Mouse (Mus musculus): ENCODE measurements around the gene Spen. TPM values are rescaled to one million over a fixed set of nuclear protein-coding genes. Genes with fewer than 3 reads are reported as not detected.

The Spen gene
- polyA plus RNA-seq, 1 experiment from 2014 or later, result 16.7 TPM

DNA sequence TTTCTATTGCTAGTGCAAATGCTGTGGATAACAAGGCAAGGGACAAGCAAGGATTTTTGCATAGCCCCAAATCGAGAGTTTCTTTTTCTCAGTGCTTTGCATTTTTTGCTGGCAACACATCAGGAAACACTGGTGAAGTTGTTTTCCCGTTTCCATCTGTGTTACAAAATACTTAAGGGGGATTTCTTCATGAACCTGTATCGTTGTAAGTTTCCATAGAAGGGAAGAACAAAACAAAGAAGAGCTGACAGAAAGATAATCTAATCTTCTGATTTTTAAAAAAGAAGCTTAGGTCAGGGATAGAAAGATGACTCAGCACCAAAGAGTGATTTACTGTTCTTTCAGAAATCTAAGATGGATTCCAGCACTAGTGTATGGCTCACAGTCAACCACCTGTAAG lies 2.4 kb upstream of the Spen start:
- H3K36me3 ChIP-seq (ENCODE audit: poor library complexity, severe bottlenecking), result no peaks in the 10 kb centered on the region
- 0 out of 2 replicates have a peak overlapping the region, but pooled peaks have one; percentile 59 for H3K27ac ChIP-seq
- WGBS, result 75% methylated on average over 3 of the region's 3 CpGs
- H3K9me3 ChIP-seq (replicated peaks), result no peaks in the 10 kb centered on the region
- H3K27me3 ChIP-seq, result no peaks in the 10 kb centered on the region
- ATAC-seq, result no peak
- no peak overlapping the region for H3K4me2 ChIP-seq
- H3K4me1 ChIP-seq, result peaks cover 46% of the 10 kb centered on the region
- no peak overlapping the region for H3K9ac ChIP-seq
- no peak overlapping the region for H3K4me3 ChIP-seq

- no peaks in the 10 kb centered on the region for H3K36me3 ChIP-seq (ENCODE audit: poor library complexity, severe bottlenecking)
- peaks cover 51% of the 10 kb centered on the region for H3K4me1 ChIP-seq
- H3K4me2 ChIP-seq, result peak overlapping the region; percentile 92
- H3K27ac ChIP-seq, result peak overlapping the region; percentile 98
- no peaks in the 10 kb centered on the region for H3K9me3 ChIP-seq (replicated peaks)
- no peak for ATAC-seq
- H3K27me3 ChIP-seq, result no peaks in the 10 kb centered on the region
- peak overlapping the region; percentile 97 for H3K9ac ChIP-seq
- 48% methylated on average over 12 of the region's 12 CpGs for WGBS
- H3K4me3 ChIP-seq, result peak overlapping the region; percentile 85
Measured at GRCm38 (mm10) chr4:141539213-141539767, 893 bp upstream of the Spen start.

- H3K4me1 ChIP-seq, result peaks cover 64% of the 10 kb centered on the region
- H3K4me3 ChIP-seq, result peak overlapping the region; percentile 85
- no peaks in the 10 kb centered on the region for H3K36me3 ChIP-seq (ENCODE audit: poor library complexity, severe bottlenecking)
- peak overlapping the region; percentile 98 for H3K27ac ChIP-seq
- no peaks in the 10 kb centered on the region for H3K9me3 ChIP-seq (replicated peaks)
- peak overlapping the region; percentile 97 for H3K9ac ChIP-seq
- no peaks in the 10 kb centered on the region for H3K27me3 ChIP-seq
- WGBS, result under 1% methylated on average over 92 of the region's 101 CpGs
- peak; percentile 1 for ATAC-seq
- peak overlapping the region; percentile 92 for H3K4me2 ChIP-seq
Measured at GRCm38 (mm10) chr4:141537706-141538407, 540 bp downstream of the Spen start.

DNA sequence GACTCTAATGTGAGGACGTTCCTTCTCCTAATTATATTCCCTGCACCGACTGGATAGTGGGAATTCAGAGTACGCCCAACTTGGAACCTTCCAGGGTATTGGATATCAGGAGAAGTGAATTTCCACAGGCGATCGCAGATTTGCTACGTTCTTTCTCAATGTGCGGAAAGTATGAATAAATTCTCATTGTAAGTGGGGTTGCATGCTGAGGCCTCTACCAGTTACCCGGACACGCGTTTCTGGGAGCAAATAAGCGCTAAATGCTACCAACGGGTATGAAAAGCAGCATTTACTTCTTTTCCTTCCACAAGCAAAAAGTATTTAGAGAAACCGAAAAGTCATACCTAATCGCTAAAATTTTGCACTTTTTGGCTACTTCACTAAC lies 1.2 kb downstream of the Spen start:
- WGBS, result under 1% methylated on average over 14 of the region's 14 CpGs
- no peak for ATAC-seq

GRCm38 (mm10) chr4:141536291-141537225 lies 1.8 kb downstream of the Spen start:
- peaks cover 60% of the 10 kb centered on the region for H3K4me1 ChIP-seq
- H3K4me3 ChIP-seq, result peak overlapping the region; percentile 85
- peak overlapping the region; percentile 92 for H3K4me2 ChIP-seq

More for the DNA sequence above, 1.2 kb downstream of the Spen start:
- peak overlapping the region; percentile 97 for H3K9ac ChIP-seq
- peak overlapping the region; percentile 85 for H3K4me3 ChIP-seq
- H3K4me2 ChIP-seq, result peak overlapping the region; percentile 92
- H3K27me3 ChIP-seq, result no peaks in the 10 kb centered on the region
- no peaks in the 10 kb centered on the region for H3K9me3 ChIP-seq (replicated peaks)
- H3K36me3 ChIP-seq (ENCODE audit: poor library complexity, severe bottlenecking), result no peaks in the 10 kb centered on the region
- H3K27ac ChIP-seq, result peak overlapping the region; percentile 98
- H3K4me1 ChIP-seq, result peaks cover 63% of the 10 kb centered on the region

GRCm38 (mm10) chr4:141534947-141535680 lies 3.3 kb downstream of the Spen start:
- no peaks in the 10 kb centered on the region for H3K27me3 ChIP-seq
- H3K4me3 ChIP-seq, result peak overlapping the region; percentile 85
- peak; percentile 41 for ATAC-seq
- H3K4me1 ChIP-seq, result peaks cover 56% of the 10 kb centered on the region
- WGBS, result under 1% methylated on average over 9 of the region's 11 CpGs
- peak overlapping the region; percentile 98 for H3K27ac ChIP-seq
- peak overlapping the region; percentile 97 for H3K9ac ChIP-seq
- peaks cover 6% of the 10 kb centered on the region; the same call in 1 of the 2 replicates for H3K36me3 ChIP-seq (ENCODE audit: poor library complexity, severe bottlenecking)
- H3K4me2 ChIP-seq, result peak overlapping the region; percentile 92
- no peaks in the 10 kb centered on the region for H3K9me3 ChIP-seq (replicated peaks)

More at GRCm38 (mm10) chr4:141536291-141537225, 1.8 kb downstream of the Spen start:
- Histone ChIP-seq H3K9me3 (replicated peaks) (no peaks in the 10 kb centered on the region), H3K36me3 (ENCODE audit: poor library complexity, severe bottlenecking) (no peaks in the 10 kb centered on the region), H3K27me3 (no peaks in the 10 kb centered on the region), H3K27ac (peak overlapping the region; percentile 98), H3K9ac (peak overlapping the region; percentile 97)
- ATAC-seq, result peak; percentile 62
- WGBS, result under 1% methylated on average over 61 of the region's 61 CpGs

DNA sequence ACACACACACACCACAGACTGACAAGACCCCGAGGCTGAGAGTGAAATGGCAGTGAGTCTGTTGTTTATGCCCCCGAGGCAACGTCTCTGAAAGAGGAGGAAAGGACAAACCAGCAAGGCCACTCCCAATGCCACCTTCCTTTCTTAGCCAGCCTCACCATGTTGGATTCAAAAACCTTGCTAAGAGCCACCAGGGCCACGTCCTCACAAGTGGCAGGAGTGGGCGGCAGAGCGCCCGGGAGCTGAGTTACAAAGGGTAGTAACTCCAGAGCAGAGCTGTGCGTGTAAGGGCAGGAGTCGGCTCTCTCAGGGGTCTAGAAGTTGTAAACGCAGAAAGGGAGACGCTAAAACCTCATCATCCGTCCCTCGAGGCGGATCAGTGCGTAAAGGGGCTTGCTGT lies 7.4 kb downstream of the Spen start:
- no peak for ATAC-seq
- Histone ChIP-seq H3K9me3 (replicated peaks) (no peaks in the 10 kb centered on the region), H3K36me3 (ENCODE audit: poor library complexity, severe bottlenecking) (peaks cover 8% of the 10 kb centered on the region; the same call in 1 of the 2 replicates), H3K4me2 (no peak overlapping the region), H3K4me3 (no peak overlapping the region), H3K27me3 (no peaks in the 10 kb centered on the region), H3K9ac (no peak overlapping the region), H3K4me1 (peaks cover 50% of the 10 kb centered on the region), H3K27ac (no peak overlapping the region)
- WGBS, result 87% methylated on average over 15 of the region's 15 CpGs

DNA sequence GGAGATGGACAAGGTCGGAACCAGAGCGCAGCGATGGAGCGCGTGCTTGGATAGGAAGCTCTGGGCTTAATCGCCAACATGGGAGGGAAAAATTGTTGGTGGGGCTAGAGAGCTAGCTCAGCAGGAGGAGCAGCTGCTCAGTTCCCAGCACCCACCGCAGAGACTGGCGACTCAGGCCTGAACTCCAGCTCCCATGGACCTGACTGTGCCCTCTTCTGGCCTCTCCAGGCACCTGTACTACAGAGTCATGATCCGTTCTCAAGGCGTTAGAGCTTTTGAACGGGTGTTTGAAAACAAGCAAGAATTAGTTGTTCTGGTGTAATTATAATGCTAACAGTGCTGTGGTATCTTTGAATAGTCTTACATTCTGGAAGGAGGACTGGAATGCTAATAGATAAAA lies 9.5 kb downstream of the Spen start:
- no peak overlapping the region for H3K4me3 ChIP-seq
- no peak overlapping the region for H3K9ac ChIP-seq
- no peaks in the 10 kb centered on the region for H3K27me3 ChIP-seq
- 86% methylated on average over 11 of the region's 11 CpGs for WGBS
- peaks cover 8% of the 10 kb centered on the region; the same call in 1 of the 2 replicates for H3K36me3 ChIP-seq (ENCODE audit: poor library complexity, severe bottlenecking)
- no peak for ATAC-seq
- H3K4me1 ChIP-seq, result peaks cover 31% of the 10 kb centered on the region
- H3K9me3 ChIP-seq (replicated peaks), result no peaks in the 10 kb centered on the region
- H3K27ac ChIP-seq, result no peak overlapping the region
- H3K4me2 ChIP-seq, result no peak overlapping the region

DNA sequence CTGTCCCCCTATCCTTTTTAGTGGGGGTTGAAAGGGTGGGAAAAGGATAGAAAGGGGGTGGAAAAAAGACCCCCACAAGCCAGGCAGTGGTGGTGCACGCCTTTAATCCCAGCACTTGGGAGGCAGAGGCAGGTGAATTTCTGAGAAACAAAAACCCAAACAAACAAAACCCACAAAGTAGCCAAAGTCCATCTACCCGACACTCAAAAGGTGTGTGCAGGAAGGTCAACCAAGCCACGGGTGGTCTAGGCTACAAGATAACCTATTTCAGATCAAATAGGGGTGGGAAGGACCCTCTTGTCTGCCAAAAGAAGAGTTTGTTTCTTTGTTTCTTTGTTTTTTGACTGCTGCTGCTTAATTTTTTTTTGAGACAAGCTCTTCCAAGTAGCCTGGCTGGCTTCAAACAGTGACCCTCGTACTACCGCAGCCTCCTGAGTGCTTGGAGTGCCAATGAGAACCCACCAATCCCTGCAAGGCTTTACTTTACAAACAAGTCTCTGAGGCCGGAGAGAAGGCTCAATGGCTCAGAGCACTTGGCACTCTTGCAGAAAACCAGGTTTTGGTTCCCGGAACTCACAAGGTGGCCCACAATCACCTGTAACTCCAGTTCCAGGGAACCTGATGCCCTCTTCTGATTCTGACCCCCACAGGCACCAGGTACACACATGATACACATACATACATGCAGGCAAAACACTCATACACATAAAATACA lies 11.3 kb downstream of the Spen start:
- Histone ChIP-seq H3K27me3 (no peaks in the 10 kb centered on the region), H3K4me3 (no peak overlapping the region), H3K9ac (no peak overlapping the region), H3K36me3 (ENCODE audit: poor library complexity, severe bottlenecking) (peaks cover 9% of the 10 kb centered on the region), H3K9me3 (replicated peaks) (no peaks in the 10 kb centered on the region), H3K27ac (no peak overlapping the region), H3K4me2 (no peak overlapping the region), H3K4me1 (peaks cover 14% of the 10 kb centered on the region)
- 81% methylated on average over 7 of the region's 7 CpGs for WGBS
- ATAC-seq, result no peak

DNA sequence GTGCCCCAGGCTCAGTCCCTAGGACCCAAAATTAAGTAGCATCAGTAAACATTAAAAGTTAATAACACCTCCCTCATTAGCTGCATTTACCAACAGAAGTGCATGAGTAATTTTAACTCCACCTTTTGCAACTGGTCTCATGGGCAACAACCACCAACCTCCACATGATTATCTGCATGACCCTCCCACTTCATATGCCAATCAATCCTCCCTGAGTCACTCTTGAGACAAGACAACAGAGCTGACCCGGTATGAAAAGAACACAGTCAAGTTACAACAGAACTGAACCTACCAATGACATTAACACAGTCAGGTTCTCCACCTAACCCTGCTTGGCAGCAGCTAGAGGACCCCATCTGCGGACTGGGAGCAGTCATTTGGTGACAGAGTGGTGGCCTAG lies 12.5 kb downstream of the Spen start:
- Histone ChIP-seq H3K4me1 (peaks cover 7% of the 10 kb centered on the region), H3K27ac (no peak overlapping the region), H3K9ac (no peak overlapping the region), H3K36me3 (ENCODE audit: poor library complexity, severe bottlenecking) (peaks cover 21% of the 10 kb centered on the region), H3K4me2 (no peak overlapping the region), H3K4me3 (no peak overlapping the region), H3K9me3 (replicated peaks) (no peaks in the 10 kb centered on the region), H3K27me3 (no peaks in the 10 kb centered on the region)
- 84% methylated on average over 2 of the region's 2 CpGs for WGBS
- ATAC-seq, result no peak

GRCm38 (mm10) chr4:141524658-141525057 lies 13.7 kb downstream of the Spen start:
- no peak for ATAC-seq
- Histone ChIP-seq H3K9me3 (replicated peaks) (no peaks in the 10 kb centered on the region), H3K27me3 (no peaks in the 10 kb centered on the region), H3K27ac (no peak overlapping the region), H3K4me3 (no peak overlapping the region), H3K9ac (no peak overlapping the region), H3K4me1 (peaks cover 3% of the 10 kb centered on the region), H3K4me2 (no peak overlapping the region), H3K36me3 (ENCODE audit: poor library complexity, severe bottlenecking) (peaks cover 26% of the 10 kb centered on the region)
- WGBS, result 75% methylated on average over 6 of the region's 6 CpGs
